Mouse (Mus musculus) E14TG2a.4 (cell line): ENCODE results near the gene Gpr179.

Experiments
- CTCF ChIP-seq: conservative IDR thresholded peaks from 2 replicates; pipeline ENCODE4 v1.5.1; 2014; ENCODE audit warnings: low read length
- POU5F1 ChIP-seq: IDR thresholded peaks from 2 replicates; pipeline ENCODE4 v1.6.1; 2014; ENCODE audit warnings: low read length, borderline replicate concordance

GRCm38 (mm10) chr11:97304631-97305030 lies 47.2 kb downstream of the Gpr179 start:
- TF ChIP-seq CTCF (no peak), POU5F1 (no peak)
